ENCODE assay signal across 8 mouse cellular contexts in the genomic region with DNA sequence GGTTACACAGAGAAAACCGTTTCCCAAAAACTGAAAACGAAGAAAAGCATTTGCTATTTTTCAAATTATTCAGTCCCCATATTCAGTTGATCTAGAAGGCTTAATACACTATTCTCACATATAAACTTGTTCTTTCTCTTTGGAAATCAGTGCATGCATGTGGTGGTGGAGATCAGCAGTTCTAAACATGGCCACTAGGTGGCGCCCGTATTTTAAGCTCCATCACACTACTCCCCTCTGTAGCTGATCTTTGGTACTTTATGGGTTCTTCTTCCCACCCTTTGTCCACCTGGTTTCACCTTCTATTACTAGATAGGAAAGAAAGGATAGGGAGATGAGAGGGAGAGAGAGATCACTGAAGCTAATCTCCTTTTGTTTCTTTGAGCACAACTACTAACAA. TPM values are rescaled to one million over a fixed set of nuclear protein-coding genes. Genes with fewer than 3 reads are reported as not detected.
DNase-seq lines count a peak whose midpoint lies in the region; ATAC-seq and TF ChIP-seq lines count a peak whose summit lies in the region.

No protein-coding gene starts in this region.

- H3K36me3 ChIP-seq in forebrain, embryonic 13.5 days (ENCODE audit: poor library complexity, severe bottlenecking), result peaks cover 90% of the 10 kb centered on the region
- H3K36me3 ChIP-seq in limb, embryonic 14.5 days (ENCODE audit: control insufficient read depth, insufficient read depth, low read length), result peaks cover 87% of the 10 kb centered on the region
- H3K36me3 ChIP-seq in stomach, postnatal 0 days (ENCODE audit: control insufficient read depth, insufficient read depth, low read length), result peaks cover 56% of the 10 kb centered on the region

- peak; percentile 35 for DNase-seq in ovary, postnatal 10 days (ENCODE audit: low spot score)
- DNase-seq in ovary, adult 18-20 months (ENCODE audit: low spot score), result no peak
- peak; percentile 60 for DNase-seq in c-Kit-positive CD71-positive TER-119-negative erythroid progenitor cells, embryonic 14.5 days (ENCODE audit: low read depth)
- peak; percentile 86 for DNase-seq in induced T-regulatory cell, adult 2 months (ENCODE audit: low read depth)
- DNase-seq in limb, embryonic 14.5 days (ENCODE audit: low spot score), result peak; percentile 81
- peak; percentile 89 for DNase-seq in naive thymus-derived CD4-positive, alpha-beta T cell, adult 2 months (ENCODE audit: low read depth)
- peak; percentile 80 for DNase-seq in stomach, postnatal 0 days (ENCODE audit: low spot score)

- TF ChIP-seq EP300 in stomach, postnatal 0 days (optimal IDR thresholded peaks at IDR 0.05), result no peak

- 0 out of 2 replicates have a peak, but pooled peaks have one; percentile 55 for ATAC-seq in forebrain, embryonic 13.5 days
- peak; percentile 78; the same call in 1 of the 2 replicates for ATAC-seq in limb, embryonic 14.5 days (ENCODE audit: low FRiP score, low read depth)
- peak; percentile 69; the same call in 1 of the 2 replicates for ATAC-seq in stomach, postnatal 0 days (ENCODE audit: low FRiP score, low TSS enrichment)

- H3K9ac ChIP-seq in forebrain, embryonic 13.5 days, result no peak overlapping the region
- H3K9ac ChIP-seq in limb, embryonic 14.5 days (ENCODE audit: low read depth, low read length, severe bottlenecking), result no peak overlapping the region
- no peak overlapping the region for H3K9ac ChIP-seq in stomach, postnatal 0 days (ENCODE audit: low read length)

- H3K4me2 ChIP-seq in forebrain, embryonic 13.5 days, result no peak overlapping the region
- H3K4me2 ChIP-seq in limb, embryonic 14.5 days (replicated peaks; ENCODE audit: low read depth, low read length, severe bottlenecking), result no peak overlapping the region
- H3K4me2 ChIP-seq in stomach, postnatal 0 days (replicated peaks; ENCODE audit: low read depth), result no peak overlapping the region

- H3K9me3 ChIP-seq in forebrain, embryonic 13.5 days (replicated peaks), result no peaks in the 10 kb centered on the region
- no peaks in the 10 kb centered on the region for H3K9me3 ChIP-seq in limb, embryonic 14.5 days (ENCODE audit: control insufficient read depth, low read length)
- H3K9me3 ChIP-seq in stomach, postnatal 0 days (ENCODE audit: control insufficient read depth, low read length), result no peaks in the 10 kb centered on the region

- H3K27me3 ChIP-seq in forebrain, embryonic 13.5 days, result no peaks in the 10 kb centered on the region
- no peaks in the 10 kb centered on the region for H3K27me3 ChIP-seq in limb, embryonic 14.5 days (ENCODE audit: control insufficient read depth, insufficient read depth, low read length)
- no peaks in the 10 kb centered on the region for H3K27me3 ChIP-seq in stomach, postnatal 0 days (ENCODE audit: control insufficient read depth, insufficient read depth, low read length)

- no peak overlapping the region for H3K27ac ChIP-seq in forebrain, embryonic 13.5 days
- H3K27ac ChIP-seq in limb, embryonic 14.5 days (replicated peaks; ENCODE audit: low read depth, low read length), result no peak overlapping the region
- H3K27ac ChIP-seq in stomach, postnatal 0 days (replicated peaks), result no peak overlapping the region

- 28% methylated on average over 4 of the region's 4 CpGs for WGBS in forebrain, embryonic 13.5 days
- 30% methylated on average over 4 of the region's 4 CpGs for WGBS in limb, embryonic 14.5 days
- WGBS in stomach, postnatal 0 days, result 21% methylated on average over 4 of the region's 4 CpGs

- H3K4me1 ChIP-seq in forebrain, embryonic 13.5 days, result no peaks in the 10 kb centered on the region
- H3K4me1 ChIP-seq in limb, embryonic 14.5 days (ENCODE audit: control insufficient read depth, insufficient read depth, low read length), result no peaks in the 10 kb centered on the region
- no peaks in the 10 kb centered on the region for H3K4me1 ChIP-seq in stomach, postnatal 0 days (replicated peaks; ENCODE audit: control insufficient read depth, insufficient read depth)

- H3K4me3 ChIP-seq in forebrain, embryonic 13.5 days, result no peak overlapping the region
- no peak overlapping the region for H3K4me3 ChIP-seq in limb, embryonic 14.5 days (replicated peaks; ENCODE audit: low read length)
- H3K4me3 ChIP-seq in stomach, postnatal 0 days (ENCODE audit: low read depth, low read length), result no peak overlapping the region

- TF ChIP-seq CTCF in stomach, postnatal 0 days (IDR thresholded peaks at IDR 0.05; ENCODE audit: low read depth), result peak; percentile 88

- no peak for TF ChIP-seq POLR2A in limb, embryonic 14.5 days (IDR thresholded peaks at IDR 0.05; ENCODE audit: borderline replicate concordance, extremely low read depth, insufficient read depth, insufficient read length)

RNA-seq across cellular contexts. Expression of a gene that starts 12.4 kb away (rescaled TPM):
- 23.4 and 26.6 TPM in 2 replicates for polyA plus RNA-seq in forebrain, embryonic 13.5 days (2015; fragmentation: Nextera tagmentation; extraction: Ambion mirVana)
- 14.7 and 18.2 TPM in 2 replicates for polyA plus RNA-seq in limb, embryonic 14.5 days (2012; rRNA removed)
- polyA plus RNA-seq in limb, embryonic 14.5 days (2014; fragmentation: Nextera tagmentation; extraction: Ambion mirVana), result 22.4 and 23.6 TPM in 2 replicates
- 7.3 and 7.9 TPM in 2 replicates for polyA plus RNA-seq in stomach, postnatal 0 days (2015; fragmentation: Nextera tagmentation; extraction: Ambion mirVana)

RNA-seq across cellular contexts. Expression of a gene that starts 18.1 kb away (rescaled TPM):
- polyA plus RNA-seq in forebrain, embryonic 13.5 days (2015; fragmentation: Nextera tagmentation; extraction: Ambion mirVana), result 69.6 and 78.1 TPM in 2 replicates
- polyA plus RNA-seq in limb, embryonic 14.5 days (2012; rRNA removed), result 68.5 and 81.2 TPM in 2 replicates
- polyA plus RNA-seq in limb, embryonic 14.5 days (2014; fragmentation: Nextera tagmentation; extraction: Ambion mirVana), result 49.1 and 53.8 TPM in 2 replicates
- polyA plus RNA-seq in stomach, postnatal 0 days (2015; fragmentation: Nextera tagmentation; extraction: Ambion mirVana), result 30.9 and 31.5 TPM in 2 replicates

RNA-seq across cellular contexts. Expression of a gene that starts 37.1 kb away (rescaled TPM):
- 20.7 and 24.5 TPM in 2 replicates for polyA plus RNA-seq in forebrain, embryonic 13.5 days (2015; fragmentation: Nextera tagmentation; extraction: Ambion mirVana)
- polyA plus RNA-seq in limb, embryonic 14.5 days (2012; rRNA removed), result 81.2 and 85.8 TPM in 2 replicates
- polyA plus RNA-seq in limb, embryonic 14.5 days (2014; fragmentation: Nextera tagmentation; extraction: Ambion mirVana), result 18.3 and 19.7 TPM in 2 replicates
- 5.3 and 6.9 TPM in 2 replicates for polyA plus RNA-seq in stomach, postnatal 0 days (2015; fragmentation: Nextera tagmentation; extraction: Ambion mirVana)
